Mouse (Mus musculus) limb, embryonic 14.5 days (tissue): ENCODE data around the gene Pdia5. TPM values are rescaled to one million over a fixed set of nuclear protein-coding genes. Genes with fewer than 3 reads are reported as not detected.
A peak's percentile ranks its signal among the peaks of the same experiment; 100 is the strongest.

Source experiments
- ATAC-seq: fragments of 200-750 bp; cut with Nextera tagmentation; 2 replicates; pipeline ENCODE4 v1.8.0; 2017; ENCODE audit warnings: low read depth, moderate number of reproducible peaks, moderate TSS enrichment; ENCODE audit not compliant: low FRiP score
- DNase-seq: peaks from one replicate; pipeline ENCODE4 v3.0.0-alpha.2; 2015; ENCODE audit warnings: low spot score
- H3K27ac ChIP-seq: fragments of 300-500 bp; sonication (generic); replicated peaks from 2 replicates; pipeline ENCODE4 v1.5.1; 2014; ENCODE audit warnings: low read depth, mild to moderate bottlenecking, low read length, moderate library complexity, mixed read lengths
- H3K27me3 ChIP-seq: fragments of 300-500 bp; sonication (generic); 2 replicates; pipeline ENCODE4 v1.6.1; 2014; ENCODE audit warnings: low read length, mixed read lengths; ENCODE audit not compliant: control insufficient read depth, insufficient read depth
- H3K36me3 ChIP-seq: fragments of 300-500 bp; sonication (generic); 2 replicates; pipeline ENCODE4 v1.6.1; 2014; ENCODE audit warnings: mild to moderate bottlenecking, low read length, moderate library complexity, mixed read lengths; ENCODE audit not compliant: control insufficient read depth, insufficient read depth
- H3K4me1 ChIP-seq: fragments of 300-500 bp; sonication (generic); 2 replicates; pipeline ENCODE4 v1.6.1; 2014; ENCODE audit warnings: antibody characterized with exemption, low read length, mixed read lengths; ENCODE audit not compliant: control insufficient read depth, insufficient read depth
- H3K4me2 ChIP-seq: fragments of 300-500 bp; sonication (generic); replicated peaks from 2 replicates; pipeline ENCODE4 v1.6.1; 2014; ENCODE audit warnings: low read depth, mild to moderate bottlenecking, low read length, moderate library complexity; ENCODE audit not compliant: severe bottlenecking
- H3K4me3 ChIP-seq: fragments of 300-500 bp; sonication (generic); replicated peaks from 2 replicates; pipeline ENCODE4 v1.5.1; 2014; ENCODE audit warnings: low read length
- H3K9ac ChIP-seq: fragments of 300-500 bp; sonication (generic); 2 replicates; pipeline ENCODE4 v1.6.1; 2014; ENCODE audit warnings: mild to moderate bottlenecking, low read depth, low read length, moderate library complexity; ENCODE audit not compliant: severe bottlenecking
- H3K9me3 ChIP-seq: fragments of 300-500 bp; sonication (generic); 2 replicates; pipeline ENCODE4 v1.6.1; 2016; ENCODE audit warnings: low read length; ENCODE audit not compliant: control insufficient read depth
- POLR2A ChIP-seq: fragments of 200-500 bp; IDR thresholded peaks from 2 replicates; pipeline ENCODE4 v1.8.0; 2012; ENCODE audit warnings: inconsistent platforms, mild to moderate bottlenecking, moderate library complexity, borderline replicate concordance; ENCODE audit not compliant: insufficient read depth, insufficient read length; ENCODE audit errors: extremely low read depth
- WGBS: fragments of 180-500 bp; shearing (Covaris S2); extraction: QIAGEN DNeasy Blood & Tissue Kit; methylation state at CpG from one replicate; pipeline ENCODE4 v1.1.7; 2014; 5-methylcytosine and 5-hydroxymethylcytosine counted together
- polyA plus RNA-seq, 2 experiments: library from polyadenylated mRNA; depleted of rRNA in 1 of 2; stranded (reverse) in 1 of 2; unstranded in 1 of 2; fragments of >200 nt; fragmentation: Nextera tagmentation in 1 of 2; extraction: Ambion mirVana in 1 of 2; gene quantifications; 2 replicates each; pipeline versions ENCODE4 v1.2.1 to v1.2.3; 2012 to 2014

Pdia5 gene
- polyA plus RNA-seq, 2 experiments, result 24.9 to 49.2 TPM

- 60% methylated on average over 7 of the region's 7 CpGs for WGBS
- no peaks in the 10 kb centered on the region for H3K27me3 ChIP-seq
- no peak overlapping the region for H3K9ac ChIP-seq
- no peaks in the 10 kb centered on the region for H3K36me3 ChIP-seq
- H3K4me3 ChIP-seq, result no peak overlapping the region
- peaks cover 18% of the 10 kb centered on the region; the same call in 1 of the 2 replicates for H3K4me1 ChIP-seq
- no peak overlapping the region for H3K4me2 ChIP-seq
- TF ChIP-seq POLR2A, result no peak
- no peak for DNase-seq
- H3K9me3 ChIP-seq, result no peaks in the 10 kb centered on the region
- no peak for ATAC-seq
- no peak overlapping the region for H3K27ac ChIP-seq
Measured at GRCm38 (mm10) chr16:35519245-35519644, 28.6 kb upstream of the Pdia5 start.

- DNase-seq, result no peak
- Histone ChIP-seq H3K9ac (0 out of 2 replicates have a peak overlapping the region, but pooled peaks have one; percentile 6), H3K4me1 (peaks cover 18% of the 10 kb centered on the region; the same call in 1 of the 2 replicates), H3K4me3 (no peak overlapping the region), H3K4me2 (peak overlapping the region; percentile 18; the same call in 1 of the 2 replicates), H3K9me3 (no peaks in the 10 kb centered on the region), H3K27me3 (no peaks in the 10 kb centered on the region), H3K36me3 (no peaks in the 10 kb centered on the region), H3K27ac (no peak overlapping the region)
- TF ChIP-seq POLR2A, result no peak
- 40% methylated on average over 23 of the region's 23 CpGs for WGBS
- ATAC-seq, result no peak
Measured at GRCm38 (mm10) chr16:35517976-35518951, 27.6 kb upstream of the Pdia5 start.

- Histone ChIP-seq H3K4me2 (no peak overlapping the region), H3K4me1 (peaks cover 18% of the 10 kb centered on the region; the same call in 1 of the 2 replicates), H3K4me3 (no peak overlapping the region), H3K27ac (no peak overlapping the region), H3K9ac (no peak overlapping the region), H3K36me3 (no peaks in the 10 kb centered on the region), H3K9me3 (no peaks in the 10 kb centered on the region), H3K27me3 (no peaks in the 10 kb centered on the region)
- ATAC-seq (no peak), DNase-seq (no peak)
- 43% methylated on average over 21 of the region's 21 CpGs for WGBS
- no peak for TF ChIP-seq POLR2A
Measured at GRCm38 (mm10) chr16:35515977-35516612, 25.4 kb upstream of the Pdia5 start.

- no peak overlapping the region for H3K27ac ChIP-seq
- H3K4me3 ChIP-seq, result no peak overlapping the region
- no peaks in the 10 kb centered on the region for H3K36me3 ChIP-seq
- H3K27me3 ChIP-seq, result no peaks in the 10 kb centered on the region
- no peak for TF ChIP-seq POLR2A
- H3K9ac ChIP-seq, result no peak overlapping the region
- no peak overlapping the region for H3K4me2 ChIP-seq
- H3K4me1 ChIP-seq, result no peaks in the 10 kb centered on the region
- no peak for DNase-seq
- 42% methylated on average over 11 of the region's 11 CpGs for WGBS
- ATAC-seq, result no peak
- no peaks in the 10 kb centered on the region for H3K9me3 ChIP-seq
Measured at GRCm38 (mm10) chr16:35509331-35510070, 18.8 kb upstream of the Pdia5 start.

- 86% methylated on average over 6 of the region's 6 CpGs for WGBS
Measured at GRCm38 (mm10) chr16:35508581-35508980, 17.9 kb upstream of the Pdia5 start.

More at GRCm38 (mm10) chr16:35508581-35508980, 17.9 kb upstream of the Pdia5 start:
- TF ChIP-seq POLR2A, result no peak
- Histone ChIP-seq H3K9ac (no peak overlapping the region), H3K4me3 (no peak overlapping the region), H3K27me3 (no peaks in the 10 kb centered on the region), H3K4me1 (no peaks in the 10 kb centered on the region), H3K4me2 (no peak overlapping the region), H3K36me3 (no peaks in the 10 kb centered on the region), H3K9me3 (no peaks in the 10 kb centered on the region), H3K27ac (no peak overlapping the region)
- no peak for DNase-seq
- ATAC-seq, result no peak
